Mouse (Mus musculus): Measurements from ENCODE around the gene Obp2a.
"Not testable (repeated sequence)": the region's sequence is repeated elsewhere in the genome, so short reads cannot be mapped to it uniquely, and the experiment has no call there.

- TF ChIP-seq POLR2A (IDR thresholded peaks at IDR 0.05; ENCODE audit: low read depth, low read length); CTCF (IDR thresholded peaks at IDR 0.05; ENCODE audit: extremely low read depth, insufficient read length, insufficient replicate concordance, low read depth, low read length): not testable (repeated sequence)
These were observed 11.8 kb downstream of the Obp2a start for GRCm38 (mm10) chr2:25711641-25712040.

Data from small intestine, adult 2 months (tissue).